Mouse (Mus musculus) adrenal gland (tissue): ENCODE data around the gene 6030452D12Rik.

Experiments
- intact Hi-C: fragments of 180-260 bp; cut with DNase I; formaldehyde crosslinking; loops from one replicate; pipeline ENCODE4 v1.15.1; 2025
- long read RNA-seq, 2 experiments: library from polyadenylated mRNA; unstranded; transcript quantifications; one replicate each; pipeline ENCODE4 v2.0.0; 2020; ENCODE audit warnings: borderline replicate concordance in 1 of 2; ENCODE audit not compliant: insufficient replicate concordance in 1 of 2

6030452D12Rik gene
- long read RNA-seq, experiment 1 = 0 reads
- long read RNA-seq, experiment 2 = 0 reads

- intact Hi-C loops = no loop called here
Observed at GRCm38 (mm10) chr8:106500018-106500685, at the start of gene 6030452D12Rik. 6030452D12Rik (plus strand) TSS chr8:106500522.

- intact Hi-C loops = no loop called here
Observed at GRCm38 (mm10) chr8:106451301-106452085, 48.8 kb upstream of the 6030452D12Rik start.

- intact Hi-C loops = no loop called here
Observed at GRCm38 (mm10) chr8:106452701-106453481, 47.4 kb upstream of the 6030452D12Rik start.

GRCm38 (mm10) chr8:106454036-106454435 is 46.3 kb upstream of the 6030452D12Rik start:
- intact Hi-C loops = no loop called here

GRCm38 (mm10) chr8:106462131-106462530 is 38.2 kb upstream of the 6030452D12Rik start:
- intact Hi-C loops = no loop called here

- intact Hi-C loops = no loop called here
Observed at GRCm38 (mm10) chr8:106463795-106464194, 36.5 kb upstream of the 6030452D12Rik start.

GRCm38 (mm10) chr8:106469485-106469884 is 30.8 kb upstream of the 6030452D12Rik start:
- intact Hi-C loops = no loop called here

GRCm38 (mm10) chr8:106474001-106474400 is 26.3 kb upstream of the 6030452D12Rik start:
- intact Hi-C loops = no loop called here

GRCm38 (mm10) chr8:106504241-106504640 is 3.9 kb downstream of the 6030452D12Rik start:
- intact Hi-C loops = no loop called here

- intact Hi-C loops = no loop called here
Observed at GRCm38 (mm10) chr8:106505328-106505965, 5.1 kb downstream of the 6030452D12Rik start.

- intact Hi-C loops = no loop called here
Observed at GRCm38 (mm10) chr8:106506106-106506505, 5.8 kb downstream of the 6030452D12Rik start.

- intact Hi-C loops = no loop called here
Observed at GRCm38 (mm10) chr8:106507761-106508331, 7.5 kb downstream of the 6030452D12Rik start.

- intact Hi-C loops = no loop called here
Observed at GRCm38 (mm10) chr8:106508456-106508855, 8.1 kb downstream of the 6030452D12Rik start.

- intact Hi-C loops = no loop called here
Observed at GRCm38 (mm10) chr8:106509079-106509780, 8.9 kb downstream of the 6030452D12Rik start.

- intact Hi-C loops = no loop called here
Observed at GRCm38 (mm10) chr8:106510365-106510975, 10.1 kb downstream of the 6030452D12Rik start, which contains the start of gene Cdh3. Cdh3 (plus strand) TSS chr8:106510891.

- intact Hi-C loops = no loop called here
Observed at GRCm38 (mm10) chr8:106511065-106511501, 10.8 kb downstream of the 6030452D12Rik start.

- intact Hi-C loops = no loop called here
Observed at GRCm38 (mm10) chr8:106511531-106512041, 11.3 kb downstream of the 6030452D12Rik start.

- intact Hi-C loops = no loop called here
Observed at GRCm38 (mm10) chr8:106512475-106513150, 12.3 kb downstream of the 6030452D12Rik start.
